Mouse (Mus musculus) midbrain, embryonic 12.5 days (tissue): ENCODE measurements around the gene Psg20. TPM values are rescaled to one million over a fixed set of nuclear protein-coding genes. Genes with fewer than 3 reads are reported as not detected.
"Not testable (repeated sequence)": the region's sequence is repeated elsewhere in the genome, so short reads cannot be mapped to it uniquely, and the experiment has no call there.

ENCODE experiments used
- ATAC-seq: fragments of 200-750 bp; cut with Nextera tagmentation; 2 replicates; pipeline ENCODE4 v1.8.0; 2017; ENCODE audit warnings: low read depth, moderate TSS enrichment, moderate library complexity; ENCODE audit not compliant: low FRiP score
- H3K27ac ChIP-seq: fragments of 300-500 bp; sonication (generic); replicated peaks from 2 replicates; pipeline ENCODE4 v1.5.1; 2016; ENCODE audit warnings: mild to moderate bottlenecking
- H3K27me3 ChIP-seq: fragments of 300-500 bp; sonication (generic); 2 replicates; pipeline ENCODE4 v1.6.1; 2016; ENCODE audit warnings: mild to moderate bottlenecking
- H3K36me3 ChIP-seq: fragments of 300-500 bp; sonication (generic); 2 replicates; pipeline ENCODE4 v1.6.1; 2016
- H3K4me1 ChIP-seq: fragments of 300-500 bp; sonication (generic); 2 replicates; pipeline ENCODE4 v1.6.1; 2016
- H3K4me2 ChIP-seq: fragments of 300-500 bp; sonication (generic); replicated peaks from 2 replicates; pipeline ENCODE4 v1.6.1; 2016; ENCODE audit warnings: mild to moderate bottlenecking, moderate library complexity
- H3K4me3 ChIP-seq: fragments of 300-500 bp; sonication (generic); 2 replicates; pipeline ENCODE4 v1.5.1; 2016; ENCODE audit warnings: mild to moderate bottlenecking
- H3K9ac ChIP-seq: fragments of 300-500 bp; sonication (generic); replicated peaks from 2 replicates; pipeline ENCODE4 v1.6.1; 2016; ENCODE audit warnings: mild to moderate bottlenecking, moderate library complexity
- H3K9me3 ChIP-seq: fragments of 300-500 bp; sonication (generic); 2 replicates; pipeline ENCODE4 v1.6.1; 2016; ENCODE audit warnings: mild to moderate bottlenecking
- WGBS: fragments of 180-500 bp; shearing (Covaris S2); methylation state at CpG from one replicate; pipeline ENCODE4 v1.1.7; 2016; 5-methylcytosine and 5-hydroxymethylcytosine counted together
- polyA plus RNA-seq: library from polyadenylated mRNA; unstranded; fragments of >200 nt; fragmentation: Nextera tagmentation; extraction: Ambion mirVana; gene quantifications from 2 replicates; pipeline ENCODE4 v1.2.1, GENCODE M21; 2016

Psg20 gene
- polyA plus RNA-seq: not detected in 2 replicates

DNA sequence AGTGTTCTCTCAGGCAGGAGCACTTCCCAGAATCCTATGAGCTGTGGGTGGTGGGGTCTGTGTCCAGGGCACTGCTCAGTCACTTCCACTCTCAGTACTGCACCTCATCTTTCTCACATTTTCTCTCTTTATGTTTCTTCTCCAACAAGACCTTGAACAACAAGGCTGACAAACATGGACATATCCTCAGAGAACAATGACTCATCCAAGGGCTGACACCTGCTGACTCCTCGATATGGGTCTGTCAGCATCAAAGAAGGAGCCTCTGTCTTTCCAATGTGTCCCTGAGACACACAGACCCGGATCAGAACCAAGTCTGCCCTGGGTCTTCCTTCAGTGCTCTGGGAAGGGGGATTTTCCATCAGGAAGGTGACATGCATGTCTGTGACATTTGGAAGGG lies at the start of gene Psg20:
Gene Psg20, minus strand, starts transcription at position 101 of the 400 bp plus-strand sequence.
- Histone ChIP-seq H3K4me2 (no peak within 1 kb of the TSS), H3K36me3 (no peaks in the 10 kb centered on the region), H3K27ac (no peak within 1 kb of the TSS), H3K4me3 (no peak within 1 kb of the TSS), H3K4me1 (no peaks in the 10 kb centered on the region), H3K9ac (no peak within 1 kb of the TSS), H3K9me3 (no peaks in the 10 kb centered on the region), H3K27me3 (no peaks in the 10 kb centered on the region)
- ATAC-seq: no peak
- 62% methylated on average over 2 of the region's 2 CpGs for WGBS

- H3K4me3 ChIP-seq: no peak overlapping the region
- WGBS: 90% methylated on average over 1 of the region's 1 CpGs
- H3K9ac ChIP-seq: no peak overlapping the region
- no peaks in the 10 kb centered on the region for H3K27me3 ChIP-seq
- no peaks in the 10 kb centered on the region for H3K9me3 ChIP-seq
- no peak overlapping the region for H3K4me2 ChIP-seq
- H3K36me3 ChIP-seq: no peaks in the 10 kb centered on the region
- no peak for ATAC-seq
- H3K4me1 ChIP-seq: no peaks in the 10 kb centered on the region
- H3K27ac ChIP-seq: no peak overlapping the region
These were observed 48.5 kb upstream of the Psg20 start for GRCm38 (mm10) chr7:18734451-18734850.

DNA sequence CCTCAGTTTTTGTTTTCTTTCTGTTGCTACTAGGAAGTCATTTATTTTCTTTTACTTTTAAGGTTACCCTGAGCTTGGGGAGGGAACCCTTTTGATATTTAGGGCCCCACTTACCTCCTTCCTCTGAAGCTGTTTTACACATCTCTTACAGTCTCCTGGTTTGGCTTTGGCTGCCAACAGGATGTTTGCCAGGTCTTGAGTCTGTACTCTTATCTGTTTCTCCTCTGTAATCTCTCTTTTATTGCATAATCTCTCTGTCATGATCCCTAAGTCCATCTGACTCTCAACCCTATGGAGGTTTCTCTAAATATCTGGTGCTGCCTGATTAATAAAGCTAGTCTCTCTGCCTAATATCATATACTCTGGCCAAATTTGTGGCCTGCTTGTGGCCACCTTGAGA lies 47.1 kb upstream of the Psg20 start:
- no peak for ATAC-seq
- Histone ChIP-seq H3K27me3 (no peaks in the 10 kb centered on the region), H3K27ac (no peak overlapping the region), H3K9ac (no peak overlapping the region), H3K4me1 (no peaks in the 10 kb centered on the region), H3K4me2 (no peak overlapping the region), H3K9me3 (no peaks in the 10 kb centered on the region), H3K4me3 (no peak overlapping the region), H3K36me3 (no peaks in the 10 kb centered on the region)

DNA sequence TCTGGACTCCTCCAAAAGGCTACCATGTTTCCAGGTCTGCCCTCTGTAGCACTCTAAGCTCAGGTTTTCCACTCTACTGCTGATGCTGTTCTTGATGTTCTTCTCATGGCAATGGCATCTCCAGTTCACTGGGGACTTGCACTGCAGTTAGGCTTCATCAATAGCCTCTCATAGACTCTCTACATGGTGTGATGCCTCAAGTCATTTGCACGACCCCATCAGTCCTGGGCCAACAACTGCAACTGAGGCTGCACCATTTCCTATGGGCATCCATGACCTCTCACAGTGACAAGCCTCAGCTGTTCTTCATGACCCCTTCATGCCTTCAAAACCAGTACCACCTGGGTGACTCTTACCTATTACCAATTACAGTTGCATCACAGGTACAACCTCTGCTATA lies 42.4 kb upstream of the Psg20 start:
- Histone ChIP-seq H3K4me2 (no peak overlapping the region), H3K27me3 (no peaks in the 10 kb centered on the region), H3K4me3 (no peak overlapping the region), H3K27ac (no peak overlapping the region), H3K9me3 (no peaks in the 10 kb centered on the region), H3K36me3 (no peaks in the 10 kb centered on the region), H3K9ac (no peak overlapping the region), H3K4me1 (no peaks in the 10 kb centered on the region)
- no peak for ATAC-seq
- 82% methylated on average over 1 of the region's 1 CpGs for WGBS

DNA sequence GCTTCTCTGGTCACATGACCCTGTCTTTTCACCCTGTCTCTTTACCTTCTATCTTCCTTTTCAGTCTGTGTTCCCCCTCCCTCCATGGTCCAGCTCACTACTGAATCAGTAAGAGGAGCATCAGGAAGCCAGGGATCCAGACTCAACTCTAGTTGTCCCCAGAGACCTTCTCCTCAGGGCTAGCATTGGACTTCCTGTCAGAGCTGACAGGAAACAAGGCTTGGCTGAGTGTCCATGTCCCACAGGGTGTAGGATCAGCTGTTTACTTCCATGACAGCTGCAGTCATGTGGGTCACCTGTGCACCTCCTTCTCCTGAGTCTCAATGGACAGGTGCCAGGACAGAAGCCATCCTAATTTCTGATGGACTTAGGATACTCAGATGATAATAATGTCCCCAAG lies 39.9 kb upstream of the Psg20 start:
- ATAC-seq, H3K27me3 ChIP-seq, H3K4me3 ChIP-seq, H3K27ac ChIP-seq, H3K9me3 ChIP-seq, H3K36me3 ChIP-seq, H3K4me1 ChIP-seq, H3K4me2 ChIP-seq, H3K9ac ChIP-seq: not testable (repeated sequence)

DNA sequence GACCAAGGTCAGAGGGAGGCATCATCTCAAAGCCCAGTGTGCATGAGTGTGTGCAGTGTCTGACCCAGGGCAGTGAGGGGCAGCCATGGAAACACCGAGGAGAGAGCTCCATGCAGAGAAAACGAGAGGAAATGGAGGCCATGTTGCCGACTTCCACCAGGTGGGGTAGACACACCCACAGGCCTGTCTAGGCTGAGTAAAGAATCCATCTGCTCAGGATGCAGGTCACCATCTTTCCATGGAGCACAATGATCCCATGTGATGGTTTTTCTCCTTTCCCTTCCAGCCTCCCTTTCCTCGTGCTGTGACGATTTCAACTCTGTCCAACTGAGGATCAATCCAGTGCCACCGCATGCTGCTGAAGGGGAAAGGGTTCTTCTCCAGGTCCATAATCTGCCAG lies 38.0 kb upstream of the Psg20 start:
- Histone ChIP-seq H3K9ac (no peak overlapping the region), H3K36me3 (no peaks in the 10 kb centered on the region), H3K27me3 (no peaks in the 10 kb centered on the region), H3K4me3 (no peak overlapping the region), H3K9me3 (no peaks in the 10 kb centered on the region), H3K4me2 (no peak overlapping the region), H3K27ac (no peak overlapping the region), H3K4me1 (no peaks in the 10 kb centered on the region)
- no peak for ATAC-seq
- WGBS: 85% methylated on average over 6 of the region's 6 CpGs

DNA sequence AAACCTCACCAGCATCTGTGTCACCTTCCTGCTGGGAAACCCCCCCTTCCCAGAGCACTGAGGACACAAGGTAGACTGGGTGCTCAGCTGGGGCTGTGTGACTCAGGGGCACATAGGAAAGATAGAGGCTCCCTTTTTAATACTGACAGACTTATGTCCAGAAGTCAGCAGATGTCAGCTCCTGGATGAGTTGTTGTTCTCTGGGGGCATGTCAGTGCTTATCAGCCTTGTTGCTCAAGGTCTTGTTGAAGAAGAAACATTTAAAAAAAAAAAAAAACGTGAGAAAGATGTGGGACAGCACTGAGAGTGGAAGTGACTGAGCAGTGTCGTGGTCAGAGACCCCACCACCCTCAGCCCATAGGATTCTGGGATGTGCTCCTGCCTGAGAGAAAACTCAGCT lies 31.8 kb upstream of the Psg20 start, which contains the start of gene Psg22:
Gene Psg22, plus strand, starts transcription at position 301 of the 400 bp plus-strand sequence.
- Histone ChIP-seq H3K4me3 (no peak within 1 kb of the TSS), H3K27me3 (no peaks in the 10 kb centered on the region), H3K4me1 (no peaks in the 10 kb centered on the region), H3K9ac (no peak within 1 kb of the TSS), H3K27ac (no peak within 1 kb of the TSS), H3K36me3 (no peaks in the 10 kb centered on the region), H3K9me3 (no peaks in the 10 kb centered on the region), H3K4me2 (no peak within 1 kb of the TSS)
- no peak for ATAC-seq
- 50% methylated on average over 2 of the region's 2 CpGs for WGBS

DNA sequence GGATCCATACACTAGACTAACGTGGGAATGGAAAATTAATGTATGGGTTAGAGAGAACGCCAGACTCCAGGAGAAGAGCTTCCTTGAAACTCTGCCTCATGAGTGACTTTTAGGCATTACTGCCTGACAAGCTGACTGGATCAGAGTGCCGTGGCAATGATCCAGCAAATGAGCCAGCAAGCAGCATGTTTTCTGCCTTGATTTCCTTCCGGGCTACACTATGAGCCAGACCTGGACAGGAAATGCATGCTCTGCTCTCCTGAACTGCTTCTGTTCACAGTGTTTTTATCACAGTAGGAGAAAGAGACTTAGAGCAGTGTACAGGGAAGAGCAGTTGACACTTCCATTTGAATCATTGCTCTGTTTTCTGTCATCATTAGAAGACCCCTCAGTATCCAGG lies 29.6 kb upstream of the Psg20 start:
- no peak overlapping the region for H3K9ac ChIP-seq
- H3K4me3 ChIP-seq: no peak overlapping the region
- no peak overlapping the region for H3K27ac ChIP-seq
- 63% methylated on average over 4 of the region's 4 CpGs for WGBS
- H3K4me2 ChIP-seq: no peak overlapping the region
- ATAC-seq: no peak
- no peaks in the 10 kb centered on the region for H3K9me3 ChIP-seq
- no peaks in the 10 kb centered on the region for H3K36me3 ChIP-seq
- no peaks in the 10 kb centered on the region for H3K4me1 ChIP-seq
- H3K27me3 ChIP-seq: no peaks in the 10 kb centered on the region

GRCm38 (mm10) chr7:18710846-18711245 lies 24.9 kb upstream of the Psg20 start:
- Histone ChIP-seq H3K27ac (no peak overlapping the region), H3K4me1 (no peaks in the 10 kb centered on the region), H3K4me3 (no peak overlapping the region), H3K9ac (no peak overlapping the region), H3K36me3 (no peaks in the 10 kb centered on the region), H3K4me2 (no peak overlapping the region), H3K27me3 (no peaks in the 10 kb centered on the region), H3K9me3 (no peaks in the 10 kb centered on the region)
- no peak for ATAC-seq
- 67% methylated on average over 1 of the region's 1 CpGs for WGBS

DNA sequence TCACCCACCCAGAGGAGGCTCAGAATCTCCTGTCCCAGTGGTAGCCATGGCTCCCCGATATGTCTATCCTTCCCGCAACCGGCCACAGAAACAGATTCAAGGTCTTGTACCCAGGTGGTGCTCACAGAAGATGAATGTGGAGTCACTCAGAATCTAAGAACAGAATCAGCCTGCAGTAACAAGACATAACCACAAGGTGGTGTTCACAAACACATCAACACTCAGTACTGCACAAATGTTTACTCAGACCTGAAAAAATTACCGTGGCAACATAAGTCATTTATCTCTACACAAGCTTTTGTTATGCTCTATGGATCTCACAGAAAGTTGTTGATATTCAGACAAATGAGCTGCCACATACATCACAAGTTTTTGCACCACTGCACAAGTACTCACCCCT lies 24.3 kb upstream of the Psg20 start:
- not testable (repeated sequence) for H3K9ac ChIP-seq, H3K27ac ChIP-seq, H3K36me3 ChIP-seq, H3K4me2 ChIP-seq, H3K9me3 ChIP-seq, H3K4me1 ChIP-seq, ATAC-seq, H3K4me3 ChIP-seq, H3K27me3 ChIP-seq
- WGBS: 79% methylated on average over 4 of the region's 4 CpGs

- H3K9ac ChIP-seq: no peak overlapping the region
- H3K36me3 ChIP-seq: no peaks in the 10 kb centered on the region
- H3K27me3 ChIP-seq: no peaks in the 10 kb centered on the region
- H3K9me3 ChIP-seq: no peaks in the 10 kb centered on the region
- ATAC-seq: no peak
- H3K4me1 ChIP-seq: no peaks in the 10 kb centered on the region
- no peak overlapping the region for H3K27ac ChIP-seq
- no peak overlapping the region for H3K4me3 ChIP-seq
- no peak overlapping the region for H3K4me2 ChIP-seq
These were observed 399 bp downstream of the Psg20 start for GRCm38 (mm10) chr7:18685586-18685985.

GRCm38 (mm10) chr7:18679772-18680171 lies 6.2 kb downstream of the Psg20 start:
- Histone ChIP-seq H3K4me1 (no peaks in the 10 kb centered on the region), H3K27ac (no peak overlapping the region), H3K4me3 (no peak overlapping the region), H3K9ac (no peak overlapping the region), H3K9me3 (0 out of 2 replicates have a peak, but pooled peaks cover 4% of the 10 kb centered on the region), H3K36me3 (no peaks in the 10 kb centered on the region), H3K4me2 (no peak overlapping the region), H3K27me3 (no peaks in the 10 kb centered on the region)
- peak; percentile 52; the same call in 1 of the 2 replicates for ATAC-seq
- 39% methylated on average over 2 of the region's 2 CpGs for WGBS

DNA sequence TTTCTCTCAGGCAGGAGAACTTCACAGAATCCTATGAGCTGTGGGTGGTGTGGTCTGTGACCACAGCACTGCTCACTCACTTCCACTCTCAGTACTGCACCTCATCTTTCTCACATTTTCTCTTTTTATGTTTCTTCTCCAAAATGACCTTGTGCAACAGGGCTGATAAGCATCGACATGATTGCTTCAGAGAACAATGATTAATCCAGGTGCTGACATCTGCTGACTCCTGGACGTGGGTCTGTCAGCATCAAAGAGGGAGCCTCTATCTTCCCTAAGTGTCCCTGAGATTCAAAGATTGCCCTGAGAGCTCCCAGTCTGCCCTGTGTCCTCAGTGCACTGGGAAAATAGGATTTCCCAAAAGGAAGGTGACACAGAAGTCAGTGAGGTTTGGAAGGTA lies 29.4 kb downstream of the Psg20 start, which contains the start of gene Psg21:
Gene Psg21, minus strand, starts transcription at position 101 of the 400 bp plus-strand sequence.
- not testable (repeated sequence) for H3K27ac ChIP-seq, H3K36me3 ChIP-seq, H3K9ac ChIP-seq, H3K4me2 ChIP-seq, H3K4me1 ChIP-seq, H3K4me3 ChIP-seq, H3K9me3 ChIP-seq, ATAC-seq, H3K27me3 ChIP-seq
- WGBS: 64% methylated on average over 2 of the region's 2 CpGs
